Mouse (Mus musculus) CD4-positive, CD25-positive, alpha-beta regulatory T cell, adult 2 months (primary cell): ENCODE results near the gene Lrrc23.
A peak's percentile ranks its signal among the peaks of the same experiment; 100 is the strongest.
"Not testable (repeated sequence)": the region's sequence is repeated elsewhere in the genome, so short reads cannot be mapped to it uniquely, and the experiment has no call there.

Experiments used
- DNase-seq: peaks from one replicate; pipeline ENCODE4 v3.0.0-alpha.2; 2012; ENCODE audit warnings: low read depth, low spot score

Gene Lrrc23

DNA sequence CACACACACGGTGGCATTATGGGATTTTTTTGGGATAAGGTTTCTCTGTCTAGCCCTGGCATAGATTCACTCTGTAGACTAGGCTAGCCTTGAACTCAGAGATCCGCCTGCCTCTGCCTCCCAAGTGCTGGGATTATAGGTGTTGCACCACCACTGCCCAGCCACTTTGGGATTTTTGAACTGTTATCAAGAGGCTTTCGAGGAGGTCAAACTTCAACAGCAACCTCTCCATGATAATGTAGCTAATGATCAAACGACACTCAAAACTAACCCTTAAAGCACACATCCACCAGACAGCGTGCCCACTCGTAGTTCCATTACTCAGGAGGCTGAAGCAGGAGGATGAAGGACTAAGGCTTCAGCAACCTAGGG is 28.4 kb upstream of the Lrrc23 start:
- no peak for DNase-seq

DNA sequence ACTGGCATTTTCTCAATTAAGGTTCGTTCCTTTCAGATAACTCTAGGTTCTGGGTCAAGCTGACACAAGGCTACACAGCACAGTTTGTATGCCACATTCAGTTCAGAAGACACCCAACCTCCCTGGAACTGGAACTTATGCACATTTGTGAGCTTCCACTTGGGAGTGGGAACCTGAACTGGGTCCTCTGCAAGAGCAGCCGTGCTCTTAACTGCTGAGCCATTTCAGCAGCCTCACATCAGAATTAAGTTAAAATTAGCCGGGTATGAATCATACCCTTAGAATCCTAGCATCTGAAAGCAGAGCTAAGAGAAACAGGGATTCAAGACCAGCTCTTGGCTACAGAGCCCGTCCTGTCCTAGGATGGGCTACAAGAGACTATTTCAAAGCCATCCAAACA is 27.8 kb upstream of the Lrrc23 start:
- no peak for DNase-seq

DNA sequence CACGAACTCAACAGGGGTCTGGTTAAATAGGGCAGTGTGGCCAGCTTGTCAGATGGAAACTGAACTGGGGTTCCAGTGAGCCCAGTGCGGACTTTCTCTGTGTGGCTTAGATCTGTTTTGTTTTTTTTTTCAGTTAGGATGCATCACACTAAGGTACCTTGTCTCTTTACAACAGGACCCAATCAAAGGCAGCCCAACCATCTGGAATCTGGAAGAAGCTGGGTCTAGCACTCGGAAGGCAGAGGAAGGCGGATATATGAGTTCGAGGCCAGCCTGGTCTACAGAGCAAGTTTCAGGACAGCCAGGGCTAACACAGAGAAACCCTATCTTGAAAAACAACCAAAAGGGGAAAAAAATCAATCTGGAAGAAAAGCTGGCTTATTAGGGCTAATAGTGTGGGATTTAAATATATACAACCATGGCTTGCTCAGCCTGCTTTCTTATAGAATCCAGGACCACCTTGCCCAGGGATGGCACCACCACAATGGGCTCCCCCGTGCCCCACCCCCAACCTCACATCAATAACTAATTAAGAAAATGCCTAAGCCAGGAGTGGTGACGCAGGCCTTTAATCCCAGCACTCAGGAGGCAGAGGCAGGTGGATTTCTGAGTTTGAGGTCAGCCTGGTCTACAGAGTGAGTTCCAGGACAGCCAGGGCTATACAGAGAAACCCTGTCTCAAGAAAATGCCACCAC is 27.1 kb upstream of the Lrrc23 start:
- DNase-seq, result no peak

DNA sequence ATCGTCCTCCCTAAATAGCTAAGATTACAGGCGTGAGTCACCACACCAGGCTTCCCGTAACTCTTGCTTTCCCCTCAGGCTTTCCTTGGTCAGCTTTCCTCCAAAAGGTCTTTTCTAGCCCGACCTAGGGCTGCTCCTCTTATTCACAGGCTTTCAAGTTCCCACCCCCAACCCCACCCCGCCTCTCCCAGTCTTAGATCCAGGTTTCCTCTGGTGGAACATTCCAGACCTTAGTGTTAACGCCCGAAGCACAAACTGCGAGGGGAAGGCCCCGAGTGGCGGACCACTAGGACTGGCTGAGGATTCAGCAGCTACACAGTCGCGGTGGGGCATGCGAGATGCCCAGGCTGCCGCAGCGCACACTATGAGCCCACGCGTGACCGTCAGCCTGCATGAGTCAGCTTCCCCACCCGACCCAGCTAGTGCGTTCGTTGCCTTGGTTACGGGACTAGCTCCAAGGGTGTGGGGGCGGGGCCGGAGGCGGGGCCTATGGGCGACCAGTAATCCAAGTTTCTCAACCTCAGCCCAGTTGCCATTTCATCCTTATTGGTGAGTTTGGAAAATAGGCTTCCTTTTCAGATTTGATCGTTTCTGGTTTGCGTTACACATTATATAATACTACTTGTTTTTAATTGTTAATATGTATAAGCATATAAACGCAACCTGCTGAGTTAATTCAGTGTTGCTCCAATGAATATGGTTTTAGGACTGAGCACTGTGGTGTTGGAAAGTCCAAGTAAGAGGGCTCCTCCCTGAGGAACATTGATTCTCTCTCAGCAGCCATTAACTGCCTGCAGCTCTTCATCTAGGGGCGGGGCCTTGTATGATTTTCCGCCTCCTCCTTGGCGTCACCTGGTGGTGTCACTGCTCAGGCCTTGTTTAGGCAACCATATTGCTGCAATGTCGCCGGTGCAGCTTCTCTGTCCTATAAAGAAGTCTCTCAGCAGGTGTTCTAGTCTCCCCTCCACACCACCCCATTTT is 26.1 kb upstream of the Lrrc23 start:
- DNase-seq, result peak; percentile 90

DNA sequence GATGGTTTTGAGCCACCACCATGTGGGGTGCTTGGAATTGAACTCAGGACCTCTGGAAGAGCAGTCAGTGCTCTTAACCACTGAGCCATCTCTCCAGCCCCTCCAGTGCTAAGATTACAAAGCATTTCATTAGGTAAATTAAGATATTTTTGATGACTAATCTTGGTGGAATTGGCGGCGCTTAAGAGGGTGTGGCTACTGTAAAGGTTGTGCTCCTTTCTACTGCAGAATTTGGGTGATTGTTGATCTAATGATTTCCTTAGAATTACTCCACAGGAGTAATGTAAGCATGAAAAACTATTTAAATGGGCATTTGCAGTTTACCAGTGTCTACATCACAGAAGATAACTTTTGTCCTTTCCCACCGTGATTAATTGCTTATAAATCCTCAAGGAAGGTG is 24.8 kb upstream of the Lrrc23 start:
- DNase-seq, result no peak

DNA sequence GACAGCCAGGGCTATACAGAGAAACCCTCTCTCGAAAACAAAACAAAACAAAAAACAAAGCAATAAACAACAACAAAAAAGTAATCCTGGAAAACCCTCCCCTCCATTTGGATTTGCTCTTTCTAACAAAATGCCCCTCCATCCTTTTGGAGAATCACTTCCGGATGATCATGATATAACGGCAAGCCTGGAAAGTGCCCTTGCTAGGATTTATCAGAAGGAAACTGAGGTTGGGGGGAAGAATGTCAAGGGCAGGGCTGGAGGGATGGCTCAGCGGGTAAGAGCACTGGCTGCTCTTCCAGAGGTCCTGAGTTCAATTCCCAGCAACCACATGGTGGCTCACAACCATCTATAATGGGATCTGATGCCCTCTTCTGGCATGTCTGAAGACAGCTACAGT is 24.2 kb upstream of the Lrrc23 start:
- not testable (repeated sequence) for DNase-seq

DNA sequence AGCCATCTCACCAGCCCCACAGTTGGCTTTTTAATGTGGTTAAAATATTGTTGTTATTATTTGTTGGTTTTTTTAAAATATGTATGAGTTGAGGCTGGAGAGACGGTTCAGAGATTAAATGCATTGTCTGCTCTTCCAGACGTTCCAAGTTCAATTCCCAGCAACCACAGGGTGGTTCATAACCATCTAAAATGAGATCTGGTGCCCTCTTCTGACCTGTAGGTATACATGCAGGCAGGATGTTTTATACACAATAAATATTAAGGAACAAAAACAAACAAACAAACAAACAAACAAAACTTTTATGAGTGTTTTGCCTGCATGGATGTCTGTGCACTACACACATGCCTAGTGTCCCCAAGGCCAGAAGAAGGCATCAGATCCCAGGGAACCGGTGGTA is 23.5 kb upstream of the Lrrc23 start:
- no peak for DNase-seq

DNA sequence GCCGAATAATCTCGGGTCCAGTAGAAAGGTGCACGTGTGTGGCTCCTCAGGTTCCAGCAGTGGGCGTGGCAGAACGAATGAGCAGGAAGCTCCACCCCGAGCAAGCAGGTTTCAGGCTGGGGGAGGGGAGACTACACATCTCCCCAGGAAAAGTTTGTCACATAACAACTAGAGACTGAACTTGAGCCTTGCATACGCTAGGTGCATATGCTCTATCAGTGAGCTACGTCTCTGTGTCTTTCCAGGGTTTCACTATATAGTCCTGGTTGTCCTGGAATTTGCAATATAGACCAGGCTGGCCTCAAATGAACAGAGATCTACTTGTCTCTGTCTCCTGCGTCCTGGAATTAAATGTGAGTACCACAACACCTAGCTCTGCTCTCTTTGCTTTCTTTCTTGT is 22.9 kb upstream of the Lrrc23 start:
- peak; percentile 31 for DNase-seq

DNA sequence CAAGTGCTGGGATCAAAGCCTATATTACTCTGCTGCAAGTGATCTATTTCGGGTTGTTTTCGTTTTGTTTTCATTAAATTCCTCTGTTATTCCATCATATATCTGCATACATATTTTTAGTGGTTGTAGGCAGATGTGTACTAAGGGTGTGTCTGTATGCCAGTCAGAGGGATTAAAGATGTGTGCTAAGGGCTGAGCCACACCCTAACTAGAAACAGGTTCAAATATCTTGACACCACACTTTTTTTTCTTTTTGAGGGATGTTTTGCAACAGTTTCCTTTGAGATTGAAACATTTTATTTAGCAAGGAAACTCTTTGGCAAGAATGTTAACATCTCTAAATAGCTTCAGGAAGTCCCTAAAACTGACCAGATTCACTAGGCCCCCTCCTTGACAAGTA is 16.7 kb upstream of the Lrrc23 start:
- no peak for DNase-seq

DNA sequence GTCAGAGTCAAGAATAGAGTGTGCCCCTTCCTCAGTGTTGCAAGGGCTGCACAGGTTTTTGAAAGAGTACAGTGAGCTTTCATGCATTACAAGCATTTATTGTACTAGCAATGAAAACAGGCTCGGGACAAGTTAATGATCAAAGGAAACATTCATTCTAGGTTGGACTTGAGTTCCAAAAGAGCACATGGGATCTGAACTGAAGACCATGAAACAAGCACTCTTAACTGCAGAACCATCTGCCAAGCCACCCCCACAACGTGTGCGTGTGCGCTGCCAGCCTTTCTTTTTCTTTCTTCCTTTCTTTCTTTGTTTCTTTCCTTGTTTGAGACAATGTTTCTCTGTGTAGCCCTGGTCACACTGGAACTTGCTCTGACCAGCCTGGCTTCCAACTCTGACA is 16.3 kb upstream of the Lrrc23 start:
- DNase-seq, result no peak

DNA sequence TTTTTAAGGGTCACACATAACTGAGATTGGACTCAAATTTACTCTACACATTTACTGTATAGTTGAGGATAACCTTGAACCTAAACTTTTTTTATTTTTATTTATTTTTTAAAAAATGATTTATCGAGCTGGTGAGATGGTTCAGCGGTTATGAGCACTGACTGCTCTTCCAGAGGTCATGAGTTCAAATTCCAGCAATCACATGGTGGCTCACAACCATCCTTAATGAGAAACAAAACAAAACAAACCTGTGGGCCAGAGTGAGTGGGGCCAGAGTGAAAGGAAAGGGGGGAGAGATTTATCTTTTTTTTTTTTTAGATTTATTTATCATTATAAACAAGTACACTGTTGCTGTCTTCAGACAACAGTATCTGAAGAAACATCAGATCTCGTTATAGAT is 12.4 kb upstream of the Lrrc23 start:
- DNase-seq, result no peak

DNA sequence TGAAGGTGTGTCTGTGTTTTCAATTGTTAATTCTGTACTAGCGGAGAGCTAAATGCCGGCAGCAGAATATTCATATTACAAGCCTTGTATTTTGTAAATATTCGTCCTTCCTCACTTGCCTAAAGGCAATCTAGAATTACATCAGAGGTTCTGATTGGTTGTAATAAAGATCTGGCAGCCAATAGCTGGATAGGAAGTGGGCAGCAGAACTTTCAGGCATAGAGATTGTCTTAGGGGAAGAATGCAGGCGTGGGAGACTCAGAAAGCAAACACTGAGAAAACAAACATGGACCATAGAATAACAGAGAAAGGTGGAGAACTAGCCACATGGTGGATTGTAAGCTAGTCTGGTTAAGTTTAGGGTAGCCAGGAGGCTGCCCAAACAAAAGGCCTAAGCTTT is 10.6 kb upstream of the Lrrc23 start:
- DNase-seq, result no peak

DNA sequence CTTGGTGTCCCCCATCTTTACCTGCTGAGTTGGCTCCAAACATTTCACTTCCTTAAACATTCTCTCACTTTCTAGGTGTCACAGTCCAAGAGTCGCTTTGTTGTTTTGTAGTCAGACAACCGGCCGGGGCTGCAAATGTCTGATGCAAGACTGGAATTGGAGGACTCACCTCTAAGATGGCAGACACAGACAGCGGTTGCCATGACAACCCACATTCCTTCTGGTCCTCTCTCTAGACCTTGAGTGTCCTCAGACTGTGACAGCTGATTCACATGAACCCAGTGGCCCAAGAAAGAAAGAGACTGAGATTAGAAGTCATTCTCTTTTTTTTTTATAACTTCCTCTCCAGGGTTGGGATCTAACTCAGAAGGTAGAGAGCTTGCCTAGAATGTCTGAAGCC is 10.0 kb upstream of the Lrrc23 start:
- no peak for DNase-seq

DNA sequence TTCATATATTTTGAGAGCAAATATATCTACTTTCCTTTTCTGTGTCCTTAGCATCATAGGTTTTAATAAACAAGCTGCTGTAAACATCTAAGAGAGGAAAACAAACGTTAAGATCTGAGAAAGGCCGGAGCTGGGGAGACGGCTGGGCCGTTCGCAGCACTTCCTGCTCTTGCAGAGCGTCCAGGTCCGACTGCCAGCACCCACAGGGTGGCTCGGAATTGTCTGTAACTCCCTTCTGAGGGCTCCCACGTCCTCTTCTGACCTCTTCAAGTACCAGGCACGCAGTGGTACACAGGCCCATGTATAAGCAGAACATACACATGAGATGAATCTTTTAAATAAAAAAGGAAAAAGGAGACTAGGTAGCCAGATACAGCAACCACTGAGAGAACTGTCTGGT is 8.2 kb upstream of the Lrrc23 start:
- no peak for DNase-seq

DNA sequence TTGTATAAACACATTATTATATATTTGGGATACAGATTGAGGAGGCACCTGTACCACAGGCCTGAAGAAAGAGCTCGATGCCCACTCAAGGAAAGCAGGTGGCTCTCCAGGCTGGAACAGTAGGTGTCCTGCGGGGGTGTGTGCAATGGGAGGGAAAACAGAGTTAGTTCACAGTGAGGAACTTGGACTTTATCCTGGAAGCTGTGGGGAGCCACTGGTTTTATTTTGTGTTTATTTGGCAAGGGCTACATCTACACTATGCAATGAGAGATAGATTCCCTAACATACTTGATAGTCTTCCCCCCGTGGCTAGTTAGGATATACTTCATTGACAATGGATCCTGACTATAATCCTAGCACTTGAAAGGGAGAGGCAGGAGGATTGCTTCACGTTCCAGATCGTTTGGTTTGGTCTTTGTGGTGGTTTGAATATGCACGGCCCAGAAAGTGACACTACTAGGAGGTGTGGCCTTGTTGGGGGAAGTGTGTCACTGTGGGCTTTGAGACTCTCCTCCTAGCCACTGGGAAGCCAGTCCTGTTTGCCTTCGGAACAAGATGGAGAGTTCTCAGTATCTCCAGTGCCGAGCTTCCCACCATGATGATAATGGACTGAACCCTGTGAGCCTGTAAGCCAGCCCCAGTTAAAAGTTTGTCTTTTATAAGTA is 7.4 kb upstream of the Lrrc23 start:
- no peak for DNase-seq

DNA sequence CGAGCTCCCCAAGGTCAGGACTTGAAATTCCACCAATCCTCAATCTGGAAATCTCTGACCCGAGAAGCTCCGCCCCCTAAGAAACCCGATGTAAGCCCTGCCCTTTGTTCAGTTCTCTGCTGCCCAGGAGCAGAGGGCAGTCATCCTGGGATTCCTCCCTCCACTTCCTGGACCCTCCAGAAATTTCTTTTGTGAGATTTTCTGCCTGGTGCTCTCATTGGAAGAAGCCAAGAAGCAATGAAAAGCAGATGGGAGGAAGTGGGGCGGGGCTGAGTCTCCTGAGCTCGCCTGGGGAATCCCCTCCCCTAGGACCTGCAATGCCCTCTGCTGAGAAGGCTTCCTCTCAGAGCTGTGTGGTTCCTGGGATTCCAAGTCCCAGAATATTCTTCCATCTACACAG is 2.9 kb upstream of the Lrrc23 start:
- DNase-seq, result peak; percentile 78

DNA sequence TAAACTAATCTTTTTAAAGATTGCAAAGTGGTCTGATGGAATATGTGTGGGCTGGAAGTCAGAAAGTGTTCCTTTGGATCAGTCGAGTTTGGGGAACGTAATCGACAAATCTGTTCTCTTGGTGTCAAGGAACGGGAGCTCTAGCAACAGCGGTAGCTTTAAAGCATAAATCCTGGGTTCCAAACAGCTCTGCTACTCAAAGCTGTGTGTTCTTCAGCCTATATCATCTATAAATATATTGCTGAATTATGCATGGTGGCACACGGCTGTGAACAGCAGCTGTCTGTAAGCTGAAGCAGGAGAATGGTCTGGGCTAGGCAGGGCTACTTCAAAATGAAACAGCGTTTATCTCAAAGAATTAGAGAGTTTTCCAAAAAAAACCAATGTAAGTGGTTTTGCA is 1.4 kb upstream of the Lrrc23 start:
- DNase-seq, result no peak

DNA sequence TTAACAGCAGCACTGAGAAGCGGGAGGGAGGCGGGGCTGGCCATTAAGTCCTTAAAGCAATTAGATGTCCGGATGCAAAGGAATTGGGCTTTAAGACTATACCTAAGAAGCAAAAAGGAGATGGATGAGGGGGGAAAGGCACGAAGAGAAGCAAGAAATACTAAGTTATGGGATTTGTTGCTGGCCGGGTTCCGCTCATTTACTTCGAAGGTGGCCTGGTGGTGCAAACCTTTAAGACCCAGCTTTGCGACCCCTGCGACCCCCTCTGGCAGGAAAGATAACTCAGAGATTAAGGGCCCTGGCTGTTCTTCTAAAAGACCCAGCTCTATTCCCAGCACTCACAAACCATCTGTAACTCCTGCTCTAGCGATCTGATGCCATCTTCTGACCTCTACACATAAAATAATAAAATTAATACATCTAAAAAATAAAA is 473 bp upstream of the Lrrc23 start:
- DNase-seq, result no peak

DNA sequence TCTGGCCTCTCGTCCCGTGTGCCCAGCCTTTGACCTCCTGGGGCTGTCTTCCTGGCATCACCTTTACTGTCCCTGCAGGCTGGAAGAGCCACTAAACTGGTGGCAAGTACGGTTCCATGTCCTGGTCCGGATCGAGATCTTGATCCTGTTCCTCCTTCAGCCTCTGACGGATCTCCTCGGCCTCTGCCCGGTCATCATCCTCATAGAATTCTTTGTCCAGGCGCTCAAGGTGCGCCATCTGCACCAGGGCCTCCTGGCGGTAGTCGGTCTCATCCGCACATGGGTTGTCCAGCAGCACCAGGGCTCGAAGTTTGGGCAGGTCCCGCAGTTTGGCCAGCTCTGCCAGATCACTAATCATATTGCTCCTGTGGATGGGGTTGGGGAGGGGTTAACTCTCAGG is 9.0 kb downstream of the Lrrc23 start:
- DNase-seq, result no peak

DNA sequence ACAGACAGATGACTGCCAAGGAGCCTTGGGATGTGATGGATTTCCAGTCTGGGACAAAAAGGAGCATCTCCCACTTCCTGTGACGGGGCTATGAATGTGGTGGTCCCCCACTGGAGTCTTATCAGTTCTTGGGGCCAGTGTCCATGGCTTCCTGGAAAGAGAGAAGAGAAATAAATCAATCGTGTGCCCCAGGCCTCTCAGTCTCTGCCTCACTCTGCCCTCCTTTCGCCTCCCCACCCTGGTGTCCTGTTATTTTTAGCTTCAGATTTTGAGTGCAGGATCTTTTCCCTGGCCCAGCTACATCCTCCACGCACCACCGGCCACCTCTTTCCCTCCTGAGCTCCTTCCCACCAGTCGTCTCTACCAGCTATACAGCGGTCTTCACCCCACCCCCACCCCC is 9.5 kb downstream of the Lrrc23 start:
- no peak for DNase-seq

DNA sequence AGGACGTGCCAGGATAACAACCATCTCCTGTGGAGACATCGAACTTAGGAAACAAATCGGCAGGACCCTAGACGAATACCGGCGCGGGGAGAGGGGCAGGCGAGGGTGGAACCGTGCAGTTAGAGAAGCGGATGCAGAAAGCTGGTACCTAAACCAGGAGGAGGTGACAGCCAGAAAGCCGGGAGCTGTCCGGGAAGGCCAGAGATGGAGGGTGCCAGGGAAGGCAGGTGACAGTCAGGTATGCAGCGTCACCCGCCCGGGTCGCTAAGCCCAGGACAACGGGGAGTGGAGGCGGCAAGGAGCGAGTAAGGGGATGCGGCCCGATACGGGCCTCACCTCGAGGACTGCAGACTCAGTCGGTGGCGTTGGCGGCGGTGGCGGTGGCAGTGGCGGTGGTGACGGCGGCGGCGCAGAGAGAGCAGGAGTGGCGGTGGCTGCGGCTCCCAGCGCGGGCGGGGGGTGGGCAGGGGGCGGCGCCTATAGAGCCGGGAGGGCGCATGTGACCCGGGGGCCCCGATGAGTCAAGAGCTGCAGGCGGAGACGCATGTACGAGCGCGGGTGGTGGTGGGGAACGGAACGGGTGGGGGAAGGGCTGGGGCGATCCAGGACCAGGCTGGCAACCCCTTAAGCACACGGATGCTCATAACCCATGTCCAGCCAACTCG is 10.3 kb downstream of the Lrrc23 start, which contains the start of gene Eno2:
Gene Eno2, minus strand, starts transcription at position 573 of the 665 bp plus-strand sequence.
- DNase-seq, result peak; percentile 81

DNA sequence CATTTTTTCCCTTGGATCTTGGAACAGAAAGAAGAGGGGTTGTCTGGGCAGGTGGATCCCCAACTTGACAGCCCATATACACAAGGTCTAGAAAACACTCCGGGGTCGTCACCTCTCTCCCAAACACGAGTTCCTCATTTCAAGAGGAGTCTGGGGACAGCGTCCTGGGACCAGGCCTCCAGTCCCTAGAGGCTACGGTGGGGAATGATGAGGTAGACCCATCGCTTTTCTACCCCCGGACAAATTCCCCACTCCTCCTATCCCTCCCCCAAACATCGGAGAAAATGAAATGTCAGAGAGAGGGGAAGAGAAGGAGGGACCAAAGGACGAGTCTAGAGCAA is 10.9 kb downstream of the Lrrc23 start:
- no peak for DNase-seq
